Mouse (Mus musculus): ENCODE results near the gene Edaradd.

- no peak for TF ChIP-seq GATA1 (IDR thresholded peaks at IDR 0.05; ENCODE audit: borderline replicate concordance, low read length)
- no peak for TF ChIP-seq FLI1 (IDR thresholded peaks at IDR 0.05; ENCODE audit: low read length)
These were observed 42.0 kb upstream of the Edaradd start for GRCm38 (mm10) chr13:12562256-12562655.

Measured in megakaryocyte, embryonic 14.5 days (primary cell).